Mouse (Mus musculus): ENCODE data around the gene Serpina10. TPM values are rescaled to one million over a fixed set of nuclear protein-coding genes. Genes with fewer than 3 reads are reported as not detected.

Serpina10 gene
- polyA plus RNA-seq, 1 experiment from 2014 or later, result 0.21 TPM

GRCm38 (mm10) chr12:103643818-103644217 is 12.6 kb upstream of the Serpina10 start:
- Histone ChIP-seq H3K27me3 (ENCODE audit: control insufficient read depth, insufficient read depth, low read length) (no peaks in the 10 kb centered on the region), H3K4me1 (ENCODE audit: control insufficient read depth, insufficient read depth, low read length) (no peaks in the 10 kb centered on the region), H3K9ac (ENCODE audit: low read depth, low read length) (no peak overlapping the region), H3K4me2 (no peak overlapping the region), H3K9me3 (replicated peaks; ENCODE audit: control insufficient read depth, low read length) (no peaks in the 10 kb centered on the region), H3K36me3 (ENCODE audit: control insufficient read depth, insufficient read depth, low read length) (no peaks in the 10 kb centered on the region), H3K4me3 (ENCODE audit: low read depth, low read length) (no peak overlapping the region), H3K27ac (ENCODE audit: low read depth, low read length) (no peak overlapping the region)
- WGBS (ENCODE audit: insufficient replicate concordance), result 84% methylated on average over 3 of the region's 3 CpGs
- ATAC-seq (replicated peaks; ENCODE audit: insufficient number of reproducible peaks, low FRiP score, low TSS enrichment), result no peak

- Histone ChIP-seq H3K27me3 (ENCODE audit: control insufficient read depth, insufficient read depth, low read length) (no peaks in the 10 kb centered on the region), H3K9me3 (replicated peaks; ENCODE audit: control insufficient read depth, low read length) (no peaks in the 10 kb centered on the region), H3K27ac (ENCODE audit: low read depth, low read length) (no peak overlapping the region), H3K9ac (ENCODE audit: low read depth, low read length) (no peak overlapping the region), H3K4me2 (no peak overlapping the region), H3K4me3 (ENCODE audit: low read depth, low read length) (no peak overlapping the region), H3K36me3 (ENCODE audit: control insufficient read depth, insufficient read depth, low read length) (no peaks in the 10 kb centered on the region), H3K4me1 (ENCODE audit: control insufficient read depth, insufficient read depth, low read length) (no peaks in the 10 kb centered on the region)
- ATAC-seq (replicated peaks; ENCODE audit: insufficient number of reproducible peaks, low FRiP score, low TSS enrichment), result no peak
- WGBS (ENCODE audit: insufficient replicate concordance), result 0% methylated on average over 2 of the region's 2 CpGs
These were observed 12.1 kb upstream of the Serpina10 start for GRCm38 (mm10) chr12:103643336-103643735.

GRCm38 (mm10) chr12:103635846-103636245 is 4.6 kb upstream of the Serpina10 start:
- Histone ChIP-seq H3K9ac (ENCODE audit: low read depth, low read length) (no peak overlapping the region), H3K4me2 (no peak overlapping the region), H3K9me3 (replicated peaks; ENCODE audit: control insufficient read depth, low read length) (no peaks in the 10 kb centered on the region), H3K4me1 (ENCODE audit: control insufficient read depth, insufficient read depth, low read length) (no peaks in the 10 kb centered on the region), H3K4me3 (ENCODE audit: low read depth, low read length) (no peak overlapping the region), H3K27ac (ENCODE audit: low read depth, low read length) (no peak overlapping the region), H3K36me3 (ENCODE audit: control insufficient read depth, insufficient read depth, low read length) (no peaks in the 10 kb centered on the region), H3K27me3 (ENCODE audit: control insufficient read depth, insufficient read depth, low read length) (no peaks in the 10 kb centered on the region)
- WGBS (ENCODE audit: insufficient replicate concordance), result 81% methylated on average over 2 of the region's 2 CpGs
- ATAC-seq (replicated peaks; ENCODE audit: insufficient number of reproducible peaks, low FRiP score, low TSS enrichment), result no peak

GRCm38 (mm10) chr12:103634430-103634829 is 3.2 kb upstream of the Serpina10 start:
- Histone ChIP-seq H3K36me3 (ENCODE audit: control insufficient read depth, insufficient read depth, low read length) (no peaks in the 10 kb centered on the region), H3K9me3 (replicated peaks; ENCODE audit: control insufficient read depth, low read length) (no peaks in the 10 kb centered on the region), H3K27ac (ENCODE audit: low read depth, low read length) (no peak overlapping the region), H3K9ac (ENCODE audit: low read depth, low read length) (no peak overlapping the region), H3K4me2 (no peak overlapping the region), H3K27me3 (ENCODE audit: control insufficient read depth, insufficient read depth, low read length) (no peaks in the 10 kb centered on the region), H3K4me1 (ENCODE audit: control insufficient read depth, insufficient read depth, low read length) (no peaks in the 10 kb centered on the region), H3K4me3 (ENCODE audit: low read depth, low read length) (no peak overlapping the region)
- 77% methylated on average over 2 of the region's 2 CpGs for WGBS (ENCODE audit: insufficient replicate concordance)
- ATAC-seq (replicated peaks; ENCODE audit: insufficient number of reproducible peaks, low FRiP score, low TSS enrichment), result no peak

GRCm38 (mm10) chr12:103616860-103617261 is 14.4 kb downstream of the Serpina10 start:
- no peaks in the 10 kb centered on the region for H3K4me1 ChIP-seq (ENCODE audit: control insufficient read depth, insufficient read depth, low read length)
- ATAC-seq (replicated peaks; ENCODE audit: insufficient number of reproducible peaks, low FRiP score, low TSS enrichment), result no peak
- H3K4me2 ChIP-seq, result no peak overlapping the region
- no peaks in the 10 kb centered on the region for H3K9me3 ChIP-seq (replicated peaks; ENCODE audit: control insufficient read depth, low read length)
- no peaks in the 10 kb centered on the region for H3K36me3 ChIP-seq (ENCODE audit: control insufficient read depth, insufficient read depth, low read length)
- no peak overlapping the region for H3K9ac ChIP-seq (ENCODE audit: low read depth, low read length)
- no peak overlapping the region for H3K4me3 ChIP-seq (ENCODE audit: low read depth, low read length)
- 45% methylated on average over 10 of the region's 10 CpGs for WGBS (ENCODE audit: insufficient replicate concordance)
- H3K27ac ChIP-seq (ENCODE audit: low read depth, low read length), result no peak overlapping the region
- H3K27me3 ChIP-seq (ENCODE audit: control insufficient read depth, insufficient read depth, low read length), result no peaks in the 10 kb centered on the region

GRCm38 (mm10) chr12:103615734-103616133 is 15.5 kb downstream of the Serpina10 start:
- H3K9me3 ChIP-seq (replicated peaks; ENCODE audit: control insufficient read depth, low read length), result no peaks in the 10 kb centered on the region
- H3K27ac ChIP-seq (ENCODE audit: low read depth, low read length), result no peak overlapping the region
- WGBS (ENCODE audit: insufficient replicate concordance), result 74% methylated on average over 4 of the region's 4 CpGs
- ATAC-seq (replicated peaks; ENCODE audit: insufficient number of reproducible peaks, low FRiP score, low TSS enrichment), result no peak
- no peak overlapping the region for H3K9ac ChIP-seq (ENCODE audit: low read depth, low read length)
- no peak overlapping the region for H3K4me3 ChIP-seq (ENCODE audit: low read depth, low read length)
- no peak overlapping the region for H3K4me2 ChIP-seq
- no peaks in the 10 kb centered on the region for H3K36me3 ChIP-seq (ENCODE audit: control insufficient read depth, insufficient read depth, low read length)
- H3K27me3 ChIP-seq (ENCODE audit: control insufficient read depth, insufficient read depth, low read length), result no peaks in the 10 kb centered on the region
- no peaks in the 10 kb centered on the region for H3K4me1 ChIP-seq (ENCODE audit: control insufficient read depth, insufficient read depth, low read length)

GRCm38 (mm10) chr12:103615141-103615540 is 16.1 kb downstream of the Serpina10 start:
- ATAC-seq (replicated peaks; ENCODE audit: insufficient number of reproducible peaks, low FRiP score, low TSS enrichment), result no peak
- H3K9me3 ChIP-seq (replicated peaks; ENCODE audit: control insufficient read depth, low read length), result no peaks in the 10 kb centered on the region
- H3K4me2 ChIP-seq, result no peak overlapping the region
- 78% methylated on average over 1 of the region's 1 CpGs for WGBS (ENCODE audit: insufficient replicate concordance)
- no peak overlapping the region for H3K9ac ChIP-seq (ENCODE audit: low read depth, low read length)
- H3K27ac ChIP-seq (ENCODE audit: low read depth, low read length), result no peak overlapping the region
- no peaks in the 10 kb centered on the region for H3K27me3 ChIP-seq (ENCODE audit: control insufficient read depth, insufficient read depth, low read length)
- no peaks in the 10 kb centered on the region for H3K4me1 ChIP-seq (ENCODE audit: control insufficient read depth, insufficient read depth, low read length)
- H3K4me3 ChIP-seq (ENCODE audit: low read depth, low read length), result no peak overlapping the region
- H3K36me3 ChIP-seq (ENCODE audit: control insufficient read depth, insufficient read depth, low read length), result no peaks in the 10 kb centered on the region

- Histone ChIP-seq H3K9ac (ENCODE audit: low read depth, low read length) (no peak overlapping the region), H3K4me1 (ENCODE audit: control insufficient read depth, insufficient read depth, low read length) (no peaks in the 10 kb centered on the region), H3K27me3 (ENCODE audit: control insufficient read depth, insufficient read depth, low read length) (no peaks in the 10 kb centered on the region), H3K9me3 (replicated peaks; ENCODE audit: control insufficient read depth, low read length) (no peaks in the 10 kb centered on the region), H3K4me3 (ENCODE audit: low read depth, low read length) (no peak overlapping the region), H3K27ac (ENCODE audit: low read depth, low read length) (no peak overlapping the region), H3K36me3 (ENCODE audit: control insufficient read depth, insufficient read depth, low read length) (no peaks in the 10 kb centered on the region), H3K4me2 (no peak overlapping the region)
- WGBS (ENCODE audit: insufficient replicate concordance), result 75% methylated on average over 3 of the region's 3 CpGs
- no peak for ATAC-seq (replicated peaks; ENCODE audit: insufficient number of reproducible peaks, low FRiP score, low TSS enrichment)
These were observed 29.4 kb downstream of the Serpina10 start for GRCm38 (mm10) chr12:103601839-103602238.

GRCm38 (mm10) chr12:103600364-103600763 is 30.9 kb downstream of the Serpina10 start:
- H3K4me2 ChIP-seq, result no peak overlapping the region
- H3K27ac ChIP-seq (ENCODE audit: low read depth, low read length), result no peak overlapping the region
- no peaks in the 10 kb centered on the region for H3K9me3 ChIP-seq (replicated peaks; ENCODE audit: control insufficient read depth, low read length)
- WGBS (ENCODE audit: insufficient replicate concordance), result 23% methylated on average over 3 of the region's 3 CpGs
- no peak overlapping the region for H3K4me3 ChIP-seq (ENCODE audit: low read depth, low read length)
- no peaks in the 10 kb centered on the region for H3K36me3 ChIP-seq (ENCODE audit: control insufficient read depth, insufficient read depth, low read length)
- no peaks in the 10 kb centered on the region for H3K27me3 ChIP-seq (ENCODE audit: control insufficient read depth, insufficient read depth, low read length)
- no peaks in the 10 kb centered on the region for H3K4me1 ChIP-seq (ENCODE audit: control insufficient read depth, insufficient read depth, low read length)
- no peak overlapping the region for H3K9ac ChIP-seq (ENCODE audit: low read depth, low read length)
- no peak for ATAC-seq (replicated peaks; ENCODE audit: insufficient number of reproducible peaks, low FRiP score, low TSS enrichment)
